In the genomic region with DNA sequence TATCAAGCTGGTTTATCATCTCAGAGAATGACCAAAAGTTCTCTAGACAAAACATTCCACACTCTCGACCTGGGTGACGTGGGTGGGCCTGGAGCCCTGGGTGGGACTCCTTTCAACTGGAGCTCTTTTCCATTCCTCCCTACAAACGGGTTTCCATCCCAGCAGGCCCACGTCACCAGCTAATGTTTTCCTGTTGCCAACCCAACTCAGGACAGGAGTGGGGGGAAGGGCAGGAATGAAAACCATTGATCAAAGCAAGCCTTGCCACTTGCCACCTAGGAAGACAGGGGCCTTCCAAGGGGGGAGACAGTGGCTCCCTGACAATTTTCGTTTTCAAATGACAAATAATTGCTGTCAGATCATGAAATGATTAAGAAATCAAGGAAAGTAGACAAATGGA, we compare ENCODE assay signal across 28 mouse cellular contexts.
DNase-seq lines count a peak whose midpoint lies in the region; TF ChIP-seq lines count a peak whose summit lies in the region.
"Had no signal": no experiment of that assay in that cellular context is flagged by ENCODE, and none has a peak within 500 bp of the region (broad histone marks: within the 10 kb centered on the region; RNA-seq: fewer than 3 reads in every experiment).

No protein-coding gene starts in this region.

- DNase-seq in embryo, embryonic 10.5 days (ENCODE audit: low spot score) = peak; percentile 41
- no peak for DNase-seq in embryo, embryonic 11 days
- peak; percentile 46 for DNase-seq in brain, embryonic 14.5 days (ENCODE audit: low read depth)
- peak; percentile 59 for DNase-seq in limb, embryonic 10.5 days (ENCODE audit: low spot score)
- DNase-seq in retina, embryonic 14.5 days (ENCODE audit: low spot score) = peak; percentile 47
- no peak for DNase-seq in gastrocnemius, adult 8-10 months (ENCODE audit: low spot score in 2 of 2)
- no peak for DNase-seq in heart, adult 11 months
- DNase-seq: adrenal gland, postnatal 25 days; cerebellum, adult 18-20 months; cerebellum, postnatal 14 days; forebrain, postnatal 0 days; gastrocnemius, postnatal 14 days; liver, embryonic 13.5 days; lung, adult 2 months; midbrain, embryonic 14.5 days; right cerebral cortex, postnatal 25 days; thymus, adult 18-20 months; thymus, postnatal 25 days had no signal

- TF ChIP-seq POLR2A in brain, embryonic 14.5 days (IDR thresholded peaks at IDR 0.05; ENCODE audit: borderline replicate concordance, extremely low read depth, insufficient read depth, insufficient read length, poor library complexity, severe bottlenecking) = no peak

- 19% methylated on average over 5 of the region's 5 CpGs for WGBS in limb, embryonic 10.5 days

- TF ChIP-seq CTCF in brain, embryonic 14.5 days (IDR thresholded peaks at IDR 0.05; ENCODE audit: borderline replicate concordance, extremely low read depth, insufficient read depth, insufficient read length) = no peak

- peaks cover 49% of the 10 kb centered on the region for H3K27me3 ChIP-seq in limb, embryonic 10.5 days (ENCODE audit: low read depth, poor library complexity, severe bottlenecking)

- peak overlapping the region; percentile 82 for H3K27ac ChIP-seq in limb, embryonic 10.5 days
- H3K27ac ChIP-seq: embryonic facial prominence, embryonic 15.5 days; forebrain, embryonic 12.5 days; heart, embryonic 10.5 days; heart, embryonic 15.5 days; hindbrain, embryonic 12.5 days; limb, embryonic 15.5 days; liver, embryonic 13.5 days; macrophage; stomach, postnatal 0 days had no signal

- no peaks in the 10 kb centered on the region for H3K36me3 ChIP-seq in limb, embryonic 10.5 days
- H3K36me3 ChIP-seq: embryonic facial prominence, embryonic 15.5 days; forebrain, embryonic 12.5 days; G1E; heart, embryonic 10.5 days; heart, embryonic 15.5 days; hindbrain, embryonic 12.5 days; kidney, embryonic 15.5 days; limb, embryonic 15.5 days; liver, embryonic 13.5 days had no signal

- no peaks in the 10 kb centered on the region for H3K9me3 ChIP-seq in limb, embryonic 10.5 days (replicated peaks)
- H3K9me3 ChIP-seq: embryonic facial prominence, embryonic 15.5 days; forebrain, embryonic 12.5 days; G1E; heart, embryonic 10.5 days; heart, embryonic 15.5 days; hindbrain, embryonic 12.5 days; kidney, embryonic 15.5 days; limb, embryonic 15.5 days; liver, embryonic 13.5 days had no signal

- H3K4me3 ChIP-seq in limb, embryonic 10.5 days = peak overlapping the region; percentile 13; the same call in 1 of the 2 replicates
- H3K4me3 ChIP-seq: embryonic facial prominence, embryonic 15.5 days; forebrain, embryonic 12.5 days; heart, embryonic 10.5 days; heart, embryonic 15.5 days; hindbrain, embryonic 12.5 days; kidney, embryonic 15.5 days; limb, embryonic 15.5 days; liver, embryonic 13.5 days had no signal

- H3K4me1 ChIP-seq in limb, embryonic 10.5 days = peaks cover 34% of the 10 kb centered on the region
- H3K4me1 ChIP-seq: heart, embryonic 15.5 days; liver, embryonic 13.5 days had no signal

Comparison
In these comparisons a context has a peak if more than half of its experiments do, and no peak if none do; other contexts are left out.
1. DNase-seq: peak in embryo, embryonic 10.5 days (single experiment), brain, embryonic 14.5 days (single experiment), limb, embryonic 10.5 days (single experiment) and retina, embryonic 14.5 days (single experiment); none in embryo, embryonic 11 days (single experiment), gastrocnemius, adult 8-10 months (0 of 2) and heart, adult 11 months (single experiment).